Mouse (Mus musculus) neural tube, embryonic 12.5 days (tissue): Measurements from ENCODE around the gene 2010300C02Rik. TPM values are rescaled to one million over a fixed set of nuclear protein-coding genes. Genes with fewer than 3 reads are reported as not detected.

Experiments used
- ATAC-seq: fragments of 200-750 bp; cut with Nextera tagmentation; 2 replicates; pipeline ENCODE4 v1.8.0; 2017; ENCODE audit warnings: low read depth, mild to moderate bottlenecking, moderate TSS enrichment, moderate library complexity; ENCODE audit not compliant: low FRiP score
- H3K27ac ChIP-seq: fragments of 300-500 bp; sonication (generic); 2 replicates; pipeline ENCODE4 v1.5.1; 2016
- H3K27me3 ChIP-seq: fragments of 300-500 bp; sonication (generic); replicated peaks from 2 replicates; pipeline ENCODE4 v1.6.1; 2016; ENCODE audit warnings: mild to moderate bottlenecking
- H3K36me3 ChIP-seq: fragments of 300-500 bp; sonication (generic); 2 replicates; pipeline ENCODE4 v1.6.1; 2016; ENCODE audit warnings: mild to moderate bottlenecking
- H3K4me1 ChIP-seq: fragments of 300-500 bp; sonication (generic); 2 replicates; pipeline ENCODE4 v1.6.1; 2016
- H3K4me2 ChIP-seq: fragments of 300-500 bp; sonication (generic); replicated peaks from 2 replicates; pipeline ENCODE4 v1.6.1; 2016; ENCODE audit warnings: mild to moderate bottlenecking
- H3K4me3 ChIP-seq: fragments of 300-500 bp; sonication (generic); 2 replicates; pipeline ENCODE4 v1.5.1; 2016
- H3K9ac ChIP-seq: fragments of 300-500 bp; sonication (generic); 2 replicates; pipeline ENCODE4 v1.6.1; 2016; ENCODE audit warnings: mild to moderate bottlenecking
- H3K9me3 ChIP-seq: fragments of 300-500 bp; sonication (generic); 2 replicates; pipeline ENCODE4 v1.6.1; 2016; ENCODE audit warnings: mild to moderate bottlenecking
- WGBS: fragments of 180-500 bp; shearing (Covaris S2); methylation state at CpG from one replicate; pipeline ENCODE4 v1.1.7; 2016; 5-methylcytosine and 5-hydroxymethylcytosine counted together
- polyA plus RNA-seq: library from polyadenylated mRNA; unstranded; fragments of >200 nt; fragmentation: Nextera tagmentation; extraction: Ambion mirVana; gene quantifications from 2 replicates; pipeline ENCODE4 v1.2.1, GENCODE M21; 2016

The 2010300C02Rik gene
- polyA plus RNA-seq, 1 experiment from 2014 or later = 1.3 TPM

DNA sequence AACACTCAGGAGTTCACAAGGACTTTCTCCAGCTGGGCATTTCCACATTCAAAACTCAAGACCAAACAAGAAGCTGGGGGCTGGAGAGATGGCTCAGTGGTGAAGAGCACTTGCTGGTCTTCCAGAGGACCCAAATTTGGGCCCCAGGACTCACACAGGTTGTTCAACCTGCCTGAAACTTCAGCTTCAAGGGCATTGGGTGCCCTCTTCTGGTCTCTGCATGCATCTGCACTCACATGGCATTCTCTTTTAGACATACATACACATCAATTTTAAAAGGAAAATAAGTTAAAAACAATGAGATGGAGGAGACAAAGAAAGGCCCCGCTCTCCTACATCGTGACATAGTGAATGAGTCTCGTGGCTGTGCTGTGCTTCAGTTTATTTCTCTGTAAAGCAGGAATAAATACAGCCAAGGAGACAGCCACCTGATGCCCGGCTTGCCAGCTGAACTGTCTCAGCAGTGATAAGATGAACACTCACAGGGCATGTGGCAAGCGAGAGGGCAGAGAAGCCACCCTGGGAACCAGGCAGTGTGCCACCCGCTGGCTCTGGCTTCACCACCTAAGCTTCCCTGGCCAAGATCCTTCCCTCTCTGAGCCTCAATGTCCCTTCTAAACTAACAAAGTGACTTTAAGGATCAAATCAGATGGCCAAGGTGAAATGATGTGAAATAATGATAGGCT is 11.5 kb downstream of the 2010300C02Rik start:
- 87% methylated on average over 6 of the region's 6 CpGs for WGBS
- no peak for ATAC-seq

DNA sequence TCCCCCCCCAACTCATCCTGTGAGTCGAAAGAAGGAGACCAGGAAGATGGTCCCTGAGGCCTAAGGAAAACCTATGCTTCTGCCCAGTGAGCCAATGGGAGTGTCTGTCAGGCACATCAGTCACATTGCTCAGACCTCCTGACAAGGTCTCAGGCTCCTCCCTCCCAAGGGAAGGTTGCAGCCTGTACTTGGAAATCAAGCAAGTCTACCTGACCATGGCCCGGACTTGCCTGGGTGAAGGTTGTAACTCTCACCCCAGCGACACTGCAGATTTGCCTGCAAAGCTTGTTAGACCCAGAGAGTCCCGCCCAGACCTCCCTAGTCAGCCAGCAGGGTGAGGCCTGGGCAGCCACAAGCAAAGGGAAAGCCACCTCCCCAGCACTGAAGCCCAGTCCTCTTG is 17.6 kb downstream of the 2010300C02Rik start:
- no peaks in the 10 kb centered on the region for H3K4me1 ChIP-seq
- 66% methylated on average over 4 of the region's 4 CpGs for WGBS
- no peaks in the 10 kb centered on the region for H3K27me3 ChIP-seq
- no peak overlapping the region for H3K27ac ChIP-seq
- no peaks in the 10 kb centered on the region for H3K36me3 ChIP-seq
- no peak overlapping the region for H3K9ac ChIP-seq
- H3K4me2 ChIP-seq = no peak overlapping the region
- no peaks in the 10 kb centered on the region for H3K9me3 ChIP-seq
- H3K4me3 ChIP-seq = no peak overlapping the region
- no peak for ATAC-seq

More for the DNA sequence above, 11.5 kb downstream of the 2010300C02Rik start:
- H3K4me2 ChIP-seq = no peak overlapping the region
- no peak overlapping the region for H3K9ac ChIP-seq
- no peaks in the 10 kb centered on the region for H3K4me1 ChIP-seq
- no peaks in the 10 kb centered on the region for H3K36me3 ChIP-seq
- no peak overlapping the region for H3K27ac ChIP-seq
- no peaks in the 10 kb centered on the region for H3K27me3 ChIP-seq
- H3K4me3 ChIP-seq = no peak overlapping the region
- no peaks in the 10 kb centered on the region for H3K9me3 ChIP-seq

DNA sequence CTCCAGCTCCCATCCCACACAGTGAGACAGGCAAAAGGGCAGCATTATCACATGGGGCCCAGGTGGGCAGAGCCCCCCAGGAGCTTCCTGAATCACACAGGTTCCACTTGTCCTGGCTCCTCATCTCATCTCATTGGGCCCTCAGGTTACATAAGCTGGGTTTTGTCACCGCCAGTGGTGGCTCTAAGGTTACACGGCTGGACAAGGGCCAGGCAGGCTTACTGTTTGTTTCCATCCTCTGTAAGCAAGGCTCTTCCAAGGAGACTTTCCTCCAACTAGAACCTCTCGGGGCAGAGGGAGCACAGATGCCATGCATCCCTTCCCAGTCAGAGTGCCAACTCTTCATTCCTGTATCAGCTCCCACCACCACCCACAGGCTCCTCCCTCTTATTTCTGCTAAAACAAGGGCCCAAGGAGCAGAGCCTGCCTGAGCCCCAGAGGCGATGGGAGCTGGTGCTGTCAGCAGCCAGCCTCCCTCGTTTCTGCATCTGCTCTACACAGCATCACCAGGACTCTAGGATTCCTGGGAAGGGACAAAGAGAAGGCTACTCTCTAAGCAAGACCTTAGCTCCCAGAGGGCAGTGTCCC is 20.9 kb downstream of the 2010300C02Rik start:
- Histone ChIP-seq H3K27ac (no peak overlapping the region), H3K9ac (no peak overlapping the region), H3K4me2 (no peak overlapping the region), H3K36me3 (no peaks in the 10 kb centered on the region), H3K4me1 (no peaks in the 10 kb centered on the region), H3K4me3 (no peak overlapping the region), H3K27me3 (no peaks in the 10 kb centered on the region), H3K9me3 (no peaks in the 10 kb centered on the region)
- no peak for ATAC-seq
- 79% methylated on average over 5 of the region's 5 CpGs for WGBS

DNA sequence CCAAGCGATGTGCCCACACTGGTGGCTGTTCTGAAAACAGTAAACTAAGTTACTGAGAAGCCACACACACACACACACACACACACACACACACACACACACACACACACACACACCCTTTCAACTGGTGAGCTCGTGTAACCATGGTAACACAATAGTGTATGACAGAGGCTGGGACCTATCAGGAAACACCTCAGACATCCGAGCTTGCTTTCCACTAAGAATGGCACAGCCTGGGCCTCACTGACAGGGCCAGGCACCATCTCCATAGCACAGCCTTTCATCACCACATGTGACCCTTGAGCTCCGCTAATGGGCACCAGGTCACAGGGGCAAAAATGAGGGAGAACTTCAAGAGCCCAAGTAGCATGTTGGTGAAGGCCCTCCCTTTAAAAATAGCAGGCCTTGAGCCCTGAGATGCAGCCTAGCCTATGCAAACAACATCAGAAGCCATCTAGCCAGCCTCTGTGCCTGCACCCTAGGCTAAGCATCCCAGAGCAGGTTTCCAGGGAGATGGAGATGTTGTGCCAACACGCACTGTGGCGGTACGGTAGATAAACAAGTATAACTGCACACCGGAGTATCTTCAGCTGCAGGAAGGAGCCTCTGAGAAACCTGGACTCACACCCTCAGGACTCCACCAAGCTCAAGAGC is 21.6 kb downstream of the 2010300C02Rik start:
- no peak overlapping the region for H3K4me3 ChIP-seq
- H3K9me3 ChIP-seq = no peaks in the 10 kb centered on the region
- no peaks in the 10 kb centered on the region for H3K27me3 ChIP-seq
- no peaks in the 10 kb centered on the region for H3K4me1 ChIP-seq
- no peaks in the 10 kb centered on the region for H3K36me3 ChIP-seq
- no peak overlapping the region for H3K9ac ChIP-seq
- no peak overlapping the region for H3K27ac ChIP-seq
- H3K4me2 ChIP-seq = no peak overlapping the region
- WGBS = 77% methylated on average over 8 of the region's 8 CpGs
- no peak for ATAC-seq

DNA sequence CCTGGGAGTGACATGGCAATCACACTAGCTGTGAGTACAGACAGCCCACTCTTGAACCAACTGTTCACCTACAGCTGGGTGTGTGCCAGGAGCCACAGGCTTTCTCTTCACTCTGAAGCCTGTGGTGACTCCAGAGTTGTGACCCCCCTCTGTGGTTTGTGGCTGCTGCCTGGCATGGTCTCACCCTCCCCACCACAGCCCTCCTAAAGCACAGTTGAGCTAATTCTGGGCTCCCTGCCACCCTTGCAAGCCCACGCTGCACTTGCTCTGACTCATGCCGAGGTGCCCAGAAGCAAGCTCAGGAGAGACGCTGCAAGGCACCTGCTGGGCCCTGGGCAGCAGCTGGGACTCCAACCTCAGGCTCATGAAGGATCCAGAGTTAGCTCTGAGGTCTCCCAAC is 23.0 kb downstream of the 2010300C02Rik start:
- Histone ChIP-seq H3K9me3 (no peaks in the 10 kb centered on the region), H3K9ac (no peak overlapping the region), H3K27me3 (no peaks in the 10 kb centered on the region), H3K4me2 (no peak overlapping the region), H3K4me1 (no peaks in the 10 kb centered on the region), H3K4me3 (no peak overlapping the region), H3K36me3 (no peaks in the 10 kb centered on the region), H3K27ac (no peak overlapping the region)
- no peak for ATAC-seq
- 81% methylated on average over 3 of the region's 3 CpGs for WGBS

DNA sequence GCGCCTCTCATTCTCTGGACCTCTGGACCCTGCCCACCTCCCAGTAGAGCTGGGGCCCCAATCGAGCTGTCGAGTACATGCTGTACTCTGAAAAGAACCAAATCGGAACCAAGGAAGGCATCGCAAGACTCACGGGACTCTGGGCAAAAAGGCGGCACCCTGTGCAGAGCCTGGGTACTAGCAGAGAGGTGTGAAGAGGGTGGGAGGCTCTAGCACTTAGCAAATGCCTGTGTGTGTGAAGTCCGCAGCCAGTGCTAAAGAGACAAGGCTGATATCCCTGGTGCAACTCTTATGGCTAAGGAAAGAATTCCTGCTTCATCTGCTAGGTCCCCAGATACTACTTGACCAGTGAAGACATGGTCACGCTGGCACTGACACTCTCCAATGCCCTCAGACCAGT is 24.2 kb downstream of the 2010300C02Rik start:
- H3K4me1 ChIP-seq = no peaks in the 10 kb centered on the region
- no peak overlapping the region for H3K4me2 ChIP-seq
- no peak overlapping the region for H3K9ac ChIP-seq
- ATAC-seq = no peak
- H3K36me3 ChIP-seq = no peaks in the 10 kb centered on the region
- H3K27me3 ChIP-seq = no peaks in the 10 kb centered on the region
- no peak overlapping the region for H3K4me3 ChIP-seq
- 83% methylated on average over 9 of the region's 9 CpGs for WGBS
- H3K27ac ChIP-seq = no peak overlapping the region
- no peaks in the 10 kb centered on the region for H3K9me3 ChIP-seq

DNA sequence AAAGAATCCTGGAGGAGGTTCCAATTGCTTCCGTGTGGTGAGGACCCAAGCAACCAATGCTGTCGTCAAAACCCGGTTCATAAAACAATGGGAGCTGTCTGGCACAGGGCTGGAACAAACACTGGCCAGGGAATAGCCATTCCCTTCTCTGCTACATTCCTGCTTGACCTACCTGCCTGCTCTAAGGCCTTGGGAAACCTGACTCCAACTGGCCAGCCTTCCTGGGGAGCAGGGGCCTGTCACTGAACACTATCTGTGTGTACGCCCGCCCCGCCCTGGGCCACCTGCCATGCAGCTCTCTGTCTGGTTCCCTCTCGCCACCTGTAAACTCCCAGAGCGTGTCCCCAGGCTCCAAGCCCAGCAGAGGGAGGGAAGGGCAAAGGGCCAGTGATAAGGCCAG is 25.5 kb downstream of the 2010300C02Rik start:
- WGBS = 32% methylated on average over 8 of the region's 8 CpGs
- Histone ChIP-seq H3K4me3 (no peak overlapping the region), H3K9me3 (no peaks in the 10 kb centered on the region), H3K36me3 (no peaks in the 10 kb centered on the region), H3K27me3 (no peaks in the 10 kb centered on the region), H3K4me1 (no peaks in the 10 kb centered on the region), H3K4me2 (no peak overlapping the region), H3K27ac (no peak overlapping the region), H3K9ac (no peak overlapping the region)
- ATAC-seq = no peak

DNA sequence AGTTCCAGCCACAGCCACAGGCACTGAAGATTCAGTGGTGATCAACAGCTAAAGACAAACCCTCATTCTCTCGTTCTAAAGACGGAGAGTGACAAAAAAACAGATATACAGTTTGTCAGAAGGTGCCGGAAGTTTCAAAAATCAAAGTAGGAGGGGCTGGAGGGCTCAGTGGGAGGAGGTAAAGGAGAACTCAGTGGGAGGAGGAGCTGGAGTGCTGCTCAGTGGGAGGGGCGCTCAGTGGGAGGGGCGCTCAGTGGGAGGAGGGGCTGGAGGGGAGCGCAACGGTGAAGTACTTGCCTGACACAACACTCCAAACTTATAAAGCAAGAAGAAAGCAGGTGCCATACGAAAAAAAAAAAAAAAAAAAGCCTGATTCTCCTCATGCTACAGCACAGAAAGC is 28.7 kb downstream of the 2010300C02Rik start:
- Histone ChIP-seq H3K27me3 (no peaks in the 10 kb centered on the region), H3K9me3 (no peaks in the 10 kb centered on the region), H3K4me1 (no peaks in the 10 kb centered on the region), H3K4me3 (no peak overlapping the region), H3K27ac (no peak overlapping the region), H3K4me2 (no peak overlapping the region), H3K36me3 (no peaks in the 10 kb centered on the region), H3K9ac (no peak overlapping the region)
- no peak for ATAC-seq
- WGBS = 42% methylated on average over 8 of the region's 8 CpGs

DNA sequence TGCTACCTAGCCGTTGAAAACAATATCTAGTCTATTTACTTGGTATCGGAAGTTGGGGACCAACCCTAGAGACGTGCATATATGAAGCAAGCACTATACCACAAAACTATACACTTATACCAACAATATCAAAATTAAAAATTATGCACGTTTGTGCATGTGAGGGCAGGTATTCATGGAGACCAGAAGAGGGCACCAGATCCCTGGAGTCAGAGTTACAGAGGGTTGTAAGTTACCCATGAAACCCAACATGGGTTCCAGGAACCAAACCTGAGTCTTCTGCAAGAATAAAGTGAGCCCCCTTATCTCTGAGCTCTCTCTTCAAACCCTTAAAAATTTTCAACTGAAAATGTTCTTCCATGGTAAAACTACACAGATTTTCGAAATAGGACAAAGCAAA is 29.2 kb downstream of the 2010300C02Rik start:
- no peaks in the 10 kb centered on the region for H3K36me3 ChIP-seq
- H3K4me2 ChIP-seq = no peak overlapping the region
- WGBS = 81% methylated on average over 5 of the region's 5 CpGs
- no peak overlapping the region for H3K4me3 ChIP-seq
- no peaks in the 10 kb centered on the region for H3K27me3 ChIP-seq
- no peaks in the 10 kb centered on the region for H3K4me1 ChIP-seq
- H3K27ac ChIP-seq = no peak overlapping the region
- H3K9ac ChIP-seq = no peak overlapping the region
- no peaks in the 10 kb centered on the region for H3K9me3 ChIP-seq
- no peak for ATAC-seq

DNA sequence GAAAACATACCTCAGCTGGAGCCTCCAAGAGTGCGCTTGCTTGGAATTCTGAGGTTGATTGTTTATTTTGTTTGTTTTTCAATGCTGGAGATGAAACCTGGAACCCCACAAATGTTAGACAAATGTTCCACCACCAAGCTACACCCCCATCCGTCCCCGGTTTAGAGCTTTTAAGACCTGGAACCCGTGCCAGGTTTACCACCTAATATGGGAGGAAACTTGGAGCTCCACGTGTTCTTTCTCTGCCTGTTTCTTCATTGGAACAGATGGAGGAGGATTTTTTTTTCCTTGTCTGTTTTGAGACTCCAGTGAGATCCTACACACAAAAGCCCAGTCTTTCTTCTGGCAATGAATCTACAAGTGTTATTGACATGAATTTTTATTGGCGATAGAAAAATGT is 30.2 kb downstream of the 2010300C02Rik start:
- no peaks in the 10 kb centered on the region for H3K36me3 ChIP-seq
- H3K9me3 ChIP-seq = 0 out of 2 replicates have a peak, but pooled peaks cover 4% of the 10 kb centered on the region
- WGBS = 90% methylated on average over 6 of the region's 6 CpGs
- ATAC-seq = no peak
- H3K4me1 ChIP-seq = no peaks in the 10 kb centered on the region
- H3K4me2 ChIP-seq = no peak overlapping the region
- no peak overlapping the region for H3K4me3 ChIP-seq
- H3K27ac ChIP-seq = no peak overlapping the region
- no peaks in the 10 kb centered on the region for H3K27me3 ChIP-seq
- H3K9ac ChIP-seq = no peak overlapping the region

DNA sequence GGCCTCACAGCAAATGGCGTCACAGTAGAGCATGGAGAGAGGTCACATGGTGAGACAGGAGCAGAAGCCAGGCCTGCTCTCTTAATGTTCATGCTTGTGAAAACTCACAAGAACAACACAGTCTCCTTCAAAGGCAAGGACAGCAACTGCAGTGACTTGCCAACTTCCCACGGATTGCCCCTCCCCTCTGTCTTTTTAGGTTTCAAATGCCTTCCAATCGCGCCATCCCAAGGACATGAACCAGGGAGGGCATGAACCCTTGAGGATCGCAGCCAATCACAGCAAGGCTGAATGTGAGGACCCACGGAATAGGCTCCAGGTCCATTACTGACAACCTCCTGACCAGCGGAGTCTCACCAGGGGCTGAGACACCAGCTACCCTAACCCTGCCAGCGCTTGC is 31.5 kb downstream of the 2010300C02Rik start:
- H3K9ac ChIP-seq = no peak overlapping the region
- H3K36me3 ChIP-seq = no peaks in the 10 kb centered on the region
- H3K4me3 ChIP-seq = no peak overlapping the region
- no peaks in the 10 kb centered on the region for H3K27me3 ChIP-seq
- no peak overlapping the region for H3K27ac ChIP-seq
- ATAC-seq = no peak
- H3K4me1 ChIP-seq = no peaks in the 10 kb centered on the region
- no peak overlapping the region for H3K4me2 ChIP-seq
- 54% methylated on average over 8 of the region's 8 CpGs for WGBS
- H3K9me3 ChIP-seq = 0 out of 2 replicates have a peak, but pooled peaks cover 6% of the 10 kb centered on the region

DNA sequence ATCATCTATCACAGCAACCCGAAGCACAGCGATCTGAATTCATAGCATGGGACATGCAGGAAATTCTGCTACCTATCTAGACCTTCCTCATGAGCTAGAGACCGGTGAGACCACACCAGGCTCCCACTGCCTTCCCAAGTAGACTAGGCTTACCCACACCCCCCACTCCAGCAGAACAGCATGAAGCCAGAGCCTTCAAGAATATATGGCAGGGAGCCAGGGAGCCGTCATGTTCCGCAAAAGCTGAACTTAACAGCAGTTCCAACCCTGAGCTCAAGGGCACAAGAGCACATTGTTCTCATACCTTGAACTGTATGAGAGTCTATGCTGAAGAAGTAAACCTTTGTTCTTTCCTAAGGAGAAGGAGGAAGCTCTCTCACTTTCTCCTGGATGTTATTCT is 32.4 kb downstream of the 2010300C02Rik start:
- Histone ChIP-seq H3K4me3 (no peak overlapping the region), H3K4me2 (no peak overlapping the region), H3K9ac (no peak overlapping the region), H3K36me3 (no peaks in the 10 kb centered on the region), H3K9me3 (0 out of 2 replicates have a peak, but pooled peaks cover 6% of the 10 kb centered on the region), H3K4me1 (no peaks in the 10 kb centered on the region), H3K27ac (no peak overlapping the region), H3K27me3 (no peaks in the 10 kb centered on the region)
- no peak for ATAC-seq
- 77% methylated on average over 5 of the region's 5 CpGs for WGBS
